Mouse (Mus musculus): ENCODE data around the gene Cbx7.

Cbx7 gene

DNA sequence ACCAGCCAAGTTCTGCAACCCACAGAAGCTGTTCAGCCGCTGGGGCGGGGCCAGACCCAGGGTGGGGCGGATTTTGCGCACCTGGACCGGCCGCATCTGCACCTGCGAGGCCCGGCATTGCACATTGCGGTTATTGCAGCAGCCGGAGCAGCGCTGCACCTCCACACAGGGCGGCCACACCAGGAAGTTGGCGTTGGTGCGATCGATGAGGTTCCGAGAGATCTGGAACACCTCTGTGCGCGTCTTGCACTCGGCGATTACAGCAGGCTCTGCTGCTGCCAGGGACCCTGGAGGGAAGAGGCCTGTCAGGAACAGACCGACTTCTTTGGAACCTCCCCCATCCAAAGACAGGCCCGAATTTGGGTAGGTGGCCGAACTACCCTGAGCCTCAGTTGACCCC, 30.7 kb upstream of the Cbx7 start:
- in situ Hi-C loops (cut with MboI, MseI): no loop called here

DNA sequence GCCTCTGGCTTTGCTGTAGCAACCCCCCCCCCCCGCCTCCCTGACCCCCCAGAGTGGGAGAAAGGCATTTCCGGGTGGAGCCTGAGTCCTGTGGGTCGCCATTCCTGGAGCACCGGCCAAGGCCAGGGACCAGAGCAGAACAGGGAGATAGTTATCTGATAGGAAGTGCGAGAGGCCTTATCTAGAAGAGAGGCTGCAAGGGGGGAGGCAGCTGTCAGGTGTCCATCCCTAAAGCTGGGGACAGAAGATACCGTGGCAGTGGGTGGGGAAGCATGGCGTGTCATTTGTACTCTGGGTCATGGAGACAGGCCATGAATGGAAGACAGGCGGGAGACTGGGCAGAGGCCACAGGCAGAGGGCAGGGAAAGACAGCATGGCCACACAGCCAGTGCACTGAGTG, 29.8 kb upstream of the Cbx7 start:
- in situ Hi-C loops (cut with MboI, MseI): no loop called here

DNA sequence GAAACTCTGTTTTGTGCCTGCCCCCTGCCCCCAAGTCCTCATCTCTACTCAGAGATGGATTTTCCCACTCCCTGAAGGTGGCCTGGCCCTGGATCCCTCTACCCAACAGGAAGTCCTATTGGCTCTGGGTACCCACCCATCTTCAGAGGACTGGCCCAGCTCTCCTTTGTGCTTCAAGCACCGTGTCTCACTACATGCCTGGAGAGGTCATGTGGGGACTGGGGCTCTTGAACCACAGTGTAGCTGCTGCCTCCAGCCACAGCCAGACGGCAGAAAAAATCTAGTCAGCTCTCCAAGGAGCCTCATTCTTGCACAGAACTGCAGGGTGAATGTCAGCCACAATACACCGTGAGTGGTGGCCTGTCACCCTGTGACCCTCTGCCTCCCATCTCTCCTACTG, 27.1 kb upstream of the Cbx7 start:
- in situ Hi-C loops (cut with MboI, MseI): loop anchor here (25.0 kb wide), 1 partner anchor 1289 kb away; no protein-coding TSS in a partner anchor

DNA sequence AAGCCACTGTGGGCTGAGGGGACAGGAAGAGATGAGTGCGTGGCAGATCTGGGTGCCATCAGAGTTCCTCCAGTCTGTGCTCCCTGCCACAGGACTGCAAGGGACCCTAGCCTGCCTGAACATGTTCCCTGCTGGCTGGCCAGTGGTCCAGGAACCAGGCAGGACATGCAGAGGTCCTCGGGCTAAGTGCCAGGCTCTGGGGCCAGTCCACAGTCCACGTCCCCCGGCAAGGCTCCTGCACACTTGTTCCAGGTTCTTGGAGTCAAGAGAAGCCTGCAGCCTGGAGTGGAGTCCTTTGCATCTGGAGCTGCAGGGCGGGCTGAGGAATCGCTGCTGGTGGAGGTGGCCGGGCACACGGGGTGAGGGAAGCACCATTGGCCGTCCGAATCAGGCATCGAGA, 25.9 kb upstream of the Cbx7 start:
- in situ Hi-C loops (cut with MboI, MseI): loop anchor here (25.0 kb wide), 1 partner anchor 1291 kb away; no protein-coding TSS in a partner anchor

DNA sequence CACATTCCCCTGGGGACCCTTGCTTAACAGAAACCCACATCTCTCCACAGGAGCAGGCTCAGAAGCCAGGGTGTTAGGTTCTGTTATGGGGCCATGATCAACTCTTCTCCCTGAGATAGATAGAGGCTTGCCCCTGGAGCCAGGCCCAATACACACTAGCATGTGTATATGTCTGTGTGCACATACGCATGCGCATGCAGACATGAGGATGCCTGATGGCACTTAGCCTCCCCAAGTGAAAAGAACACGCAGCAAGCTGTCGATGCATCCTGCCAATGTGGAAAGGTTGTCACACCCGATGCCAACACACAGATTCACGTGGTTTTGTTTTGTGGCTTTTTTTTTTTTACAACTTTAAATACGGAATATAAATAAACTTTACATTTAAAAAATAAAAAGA, 24.6 kb upstream of the Cbx7 start:
- in situ Hi-C loops (cut with MboI, MseI): loop anchor here (25.0 kb wide), 1 partner anchor 1292 kb away; no protein-coding TSS in a partner anchor

DNA sequence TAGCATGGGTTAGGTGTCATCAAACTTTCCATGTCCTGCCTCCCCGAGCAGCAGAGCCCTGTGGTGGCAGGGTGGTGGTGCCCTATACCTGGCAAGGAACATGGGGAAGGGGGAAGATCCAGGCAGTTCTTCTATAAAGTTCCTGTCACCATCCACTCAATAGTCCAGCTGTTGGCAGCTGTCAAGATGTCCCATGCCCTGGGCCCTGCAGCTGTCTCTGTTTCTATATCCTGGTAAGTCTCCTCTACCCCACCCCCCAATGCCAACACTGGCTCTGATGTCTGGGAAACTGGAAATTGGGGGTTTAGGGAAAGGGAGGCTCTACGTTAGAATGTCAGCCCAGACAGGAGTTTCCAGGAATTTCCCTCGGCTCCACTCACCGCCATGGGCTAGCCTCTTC, 23.6 kb upstream of the Cbx7 start:
- in situ Hi-C loops (cut with MboI, MseI): loop anchor here (25.0 kb wide), 1 partner anchor 1293 kb away; no protein-coding TSS in a partner anchor

DNA sequence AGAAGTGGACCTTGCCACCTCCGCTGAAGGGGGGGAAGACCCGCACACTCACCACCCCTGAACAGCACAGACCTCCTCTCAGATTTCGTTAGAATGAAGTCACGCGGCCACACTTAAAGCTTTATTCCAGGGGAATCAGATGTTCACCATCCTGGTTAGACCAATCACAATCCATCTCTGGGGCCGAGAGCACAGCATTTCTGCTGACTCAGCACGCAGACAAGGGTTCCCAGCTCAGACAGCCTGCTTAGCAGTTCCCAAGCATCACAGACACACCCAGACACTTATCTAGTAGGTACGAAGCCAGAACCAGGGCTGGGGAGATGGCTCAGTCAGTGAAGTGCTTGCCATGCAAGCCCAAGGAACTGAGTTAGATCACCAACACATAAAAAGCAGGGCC, 15.3 kb upstream of the Cbx7 start:
- in situ Hi-C loops (cut with MboI, MseI): loop anchor here (5.0 to 25.0 kb wide), 2 partner anchors 34 to 1301 kb away; no protein-coding TSS in a partner anchor

DNA sequence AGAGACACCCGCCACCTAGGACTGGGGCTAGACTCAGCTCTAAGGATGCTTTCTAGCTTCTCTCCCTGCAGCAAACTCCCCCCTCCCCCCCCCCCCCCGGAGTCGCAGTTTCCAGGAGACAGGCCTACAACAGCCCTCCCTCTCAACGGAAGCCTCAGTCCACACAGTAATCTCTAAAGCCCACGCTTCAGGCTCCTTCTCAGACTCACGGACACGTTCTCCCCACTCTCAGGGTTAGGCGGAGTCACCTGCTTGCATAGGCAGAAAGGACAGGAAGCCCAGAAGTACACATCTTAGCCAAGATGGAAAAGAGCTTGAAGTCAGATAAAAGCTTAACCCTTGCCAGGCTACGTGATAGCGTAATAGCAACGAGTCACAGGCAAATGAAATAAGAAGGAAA, 14.6 kb upstream of the Cbx7 start:
- in situ Hi-C loops (cut with MboI, MseI): loop anchor here (5.0 to 25.0 kb wide), 2 partner anchors 33 to 1302 kb away; no protein-coding TSS in a partner anchor

DNA sequence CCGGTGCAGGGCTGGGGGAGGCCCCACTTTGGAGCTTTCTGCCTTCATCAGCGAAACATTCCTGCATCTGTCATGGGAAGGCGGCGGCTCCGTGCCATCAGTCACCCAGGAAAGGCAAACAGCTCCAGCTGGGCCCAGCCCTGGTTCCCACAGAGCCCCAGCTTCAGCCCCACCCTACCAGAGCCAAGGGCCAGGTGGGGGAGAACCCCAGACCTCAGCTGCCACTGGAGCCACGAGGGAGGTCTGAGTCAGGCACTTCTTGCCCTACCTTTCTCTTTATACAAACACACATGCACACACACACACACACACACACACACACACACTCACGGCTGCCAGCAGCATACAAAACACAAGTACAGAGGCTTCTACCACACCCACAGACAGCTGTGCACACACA, 13.2 kb upstream of the Cbx7 start:
- in situ Hi-C loops (cut with MboI, MseI): loop anchor here (25.0 kb wide), 1 partner anchor 1303 kb away; no protein-coding TSS in a partner anchor

DNA sequence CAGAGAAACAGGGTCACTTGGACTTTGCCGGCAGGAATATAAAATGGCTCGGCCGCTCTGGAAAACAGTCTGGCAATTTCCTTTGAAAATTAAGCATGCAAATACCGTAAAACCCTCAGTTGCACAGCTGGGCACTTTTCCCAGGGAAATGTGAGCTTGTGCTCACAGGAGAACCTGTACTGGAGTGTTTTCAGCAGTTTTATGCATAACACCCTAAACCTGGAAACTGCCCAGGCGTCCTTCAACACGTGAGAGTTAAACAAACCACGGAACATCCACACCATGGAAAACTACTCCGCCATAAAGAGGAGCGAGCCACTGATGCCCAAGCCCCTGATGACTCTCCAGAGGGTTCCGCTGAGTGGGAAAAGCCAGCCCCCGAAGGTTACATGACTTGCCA, 9.8 kb upstream of the Cbx7 start:
- in situ Hi-C loops (cut with MboI, MseI): loop anchor here (25.0 kb wide), 1 partner anchor 1307 kb away; no protein-coding TSS in a partner anchor

DNA sequence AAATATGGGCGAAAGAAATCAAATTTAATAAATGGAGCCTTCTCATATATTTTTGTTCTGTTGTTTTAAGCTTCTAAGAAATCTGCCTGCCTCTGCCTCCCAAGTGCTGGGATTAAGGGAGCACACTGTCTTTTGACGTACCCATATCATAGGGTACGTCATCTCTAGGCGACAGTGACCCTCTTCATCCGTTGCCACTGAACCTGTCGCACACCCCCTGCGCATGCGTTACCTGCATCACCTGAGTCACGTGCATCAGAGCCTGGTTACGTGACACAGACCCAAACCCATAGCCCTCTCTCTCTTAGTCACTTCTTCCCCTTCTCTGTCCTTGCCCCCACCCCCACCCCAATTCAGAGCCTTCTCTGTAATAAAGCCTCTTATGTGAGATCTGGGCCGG, 1.3 kb upstream of the Cbx7 start:
- in situ Hi-C loops (cut with MboI, MseI): no loop called here

DNA sequence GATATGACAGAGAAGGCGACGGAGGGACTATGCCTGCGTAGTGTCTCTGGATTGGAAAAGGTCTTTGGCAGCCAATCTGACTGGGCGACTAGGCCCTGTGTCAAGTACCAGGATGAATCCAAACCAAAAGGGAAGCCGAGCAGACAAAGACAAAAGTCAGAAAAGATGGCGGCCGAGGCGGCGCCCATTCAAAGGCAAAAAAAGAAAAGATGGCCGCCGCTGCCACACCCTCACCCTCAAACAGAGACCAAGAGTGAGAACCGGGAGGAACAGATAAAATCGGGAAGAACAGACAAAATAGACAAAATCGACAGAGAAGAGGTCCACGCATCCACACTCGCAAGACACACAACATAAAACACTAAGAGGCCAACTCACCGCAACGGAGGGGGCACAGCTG, 428 bp downstream of the Cbx7 start:
- in situ Hi-C loops (cut with MboI, MseI): no loop called here

DNA sequence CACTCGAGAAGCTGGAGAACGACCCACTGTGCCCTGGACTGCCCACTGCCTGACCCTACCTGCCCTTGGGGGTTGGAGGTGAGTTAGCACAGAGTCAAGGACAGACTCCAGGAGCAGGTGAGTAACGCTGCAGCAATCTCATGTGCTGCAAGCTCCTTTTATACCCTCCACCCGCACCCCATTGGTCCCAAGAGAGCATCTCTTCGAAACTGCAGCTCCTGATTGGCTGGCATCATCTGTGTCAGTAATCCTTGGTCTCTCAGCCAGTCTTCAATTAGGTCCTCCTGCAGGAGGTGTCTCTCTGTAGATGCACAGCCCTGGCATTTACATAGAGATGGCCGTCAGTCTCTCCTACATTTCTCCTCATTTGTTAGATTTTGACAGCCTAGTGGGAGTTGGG, 3.6 kb downstream of the Cbx7 start:
- in situ Hi-C loops (cut with MboI, MseI): no loop called here

DNA sequence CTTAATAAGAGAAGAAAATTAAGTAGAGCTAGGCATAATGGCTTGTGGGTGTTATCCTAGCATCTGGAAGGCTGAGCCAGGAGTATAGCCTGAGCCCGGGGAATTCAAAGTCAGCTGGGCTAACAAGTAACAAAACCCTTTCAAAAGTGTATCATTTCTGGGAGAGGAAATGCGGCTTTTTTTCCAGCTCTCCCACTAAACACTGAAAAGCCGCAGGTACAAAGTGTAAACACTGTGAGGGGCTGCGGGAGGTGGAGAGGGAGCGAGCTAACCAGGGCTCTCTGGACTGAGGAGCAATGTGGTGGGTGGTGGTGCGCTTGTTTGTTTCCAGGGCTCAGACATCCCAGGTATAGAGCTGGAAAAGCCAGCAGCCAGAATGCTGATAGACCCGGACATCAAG, 6.5 kb downstream of the Cbx7 start:
- in situ Hi-C loops (cut with MboI, MseI): no loop called here

DNA sequence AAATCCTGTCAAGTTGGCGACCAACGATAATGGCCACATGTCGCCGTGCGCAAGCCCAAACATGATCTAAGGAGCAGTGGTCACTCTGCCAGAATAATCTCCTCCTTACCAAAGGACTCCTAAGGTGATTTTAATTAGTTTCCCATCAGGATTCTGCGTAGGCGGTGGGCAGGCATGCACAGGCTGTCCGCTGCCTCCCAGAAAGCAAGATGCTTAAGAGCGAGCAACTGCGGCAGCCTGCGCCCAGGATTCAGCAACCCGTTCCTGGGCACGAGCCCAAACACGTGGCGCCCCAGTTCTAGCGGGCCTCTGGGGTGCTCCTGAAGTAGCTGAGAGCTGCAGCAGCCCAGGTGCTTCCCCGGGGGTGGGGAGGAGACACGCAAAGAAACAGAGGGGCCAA, 8.3 kb downstream of the Cbx7 start:
- in situ Hi-C loops (cut with MboI, MseI): no loop called here

DNA sequence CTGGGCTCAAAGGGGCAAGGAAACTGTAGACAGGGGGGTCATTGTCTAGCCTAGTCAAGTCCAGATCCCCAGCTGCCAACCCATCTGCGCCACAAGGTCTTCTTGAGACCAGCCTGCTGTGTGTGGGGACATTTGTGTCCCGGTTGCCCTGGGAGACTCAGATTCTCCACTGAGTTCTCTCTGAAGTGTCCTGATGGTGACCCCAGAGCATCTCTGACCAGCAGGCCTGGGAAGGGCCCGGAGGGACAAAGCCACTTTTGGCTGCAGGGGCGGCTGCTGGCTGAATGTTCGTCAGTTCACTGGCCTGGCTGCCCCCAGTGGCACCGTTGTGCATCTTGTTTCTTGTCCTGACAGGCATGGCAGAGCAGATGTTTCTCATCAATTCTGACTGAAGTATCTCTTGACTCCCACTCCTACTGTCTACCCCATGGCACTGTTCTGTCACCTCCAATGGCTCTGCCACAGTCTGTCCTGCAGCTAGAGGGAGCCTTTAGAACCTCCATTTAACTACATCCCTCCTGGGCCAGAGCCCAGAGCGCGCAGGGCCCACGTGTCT, 9.5 kb downstream of the Cbx7 start:
- in situ Hi-C loops (cut with MboI, MseI): no loop called here

DNA sequence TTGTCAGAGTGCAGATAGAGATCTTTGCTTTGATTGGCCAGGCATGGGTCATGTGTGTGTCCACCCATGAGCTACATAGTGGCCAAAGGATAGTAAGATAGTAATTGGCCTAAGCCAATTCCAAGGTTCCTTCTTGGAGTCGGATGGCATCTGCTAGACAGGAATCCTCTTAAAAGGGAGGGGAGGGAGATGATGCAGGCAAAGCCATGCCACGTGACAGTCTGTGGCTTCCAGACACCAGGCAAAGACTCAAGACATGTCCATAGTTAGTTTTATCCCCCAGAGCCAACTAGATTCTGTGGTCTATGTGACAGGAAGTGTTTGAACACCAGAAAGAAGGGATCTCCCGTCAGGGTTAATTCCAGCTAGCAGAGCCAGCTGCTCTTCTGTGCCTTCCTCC, 12.5 kb downstream of the Cbx7 start:
- in situ Hi-C loops (cut with MboI, MseI): no loop called here

DNA sequence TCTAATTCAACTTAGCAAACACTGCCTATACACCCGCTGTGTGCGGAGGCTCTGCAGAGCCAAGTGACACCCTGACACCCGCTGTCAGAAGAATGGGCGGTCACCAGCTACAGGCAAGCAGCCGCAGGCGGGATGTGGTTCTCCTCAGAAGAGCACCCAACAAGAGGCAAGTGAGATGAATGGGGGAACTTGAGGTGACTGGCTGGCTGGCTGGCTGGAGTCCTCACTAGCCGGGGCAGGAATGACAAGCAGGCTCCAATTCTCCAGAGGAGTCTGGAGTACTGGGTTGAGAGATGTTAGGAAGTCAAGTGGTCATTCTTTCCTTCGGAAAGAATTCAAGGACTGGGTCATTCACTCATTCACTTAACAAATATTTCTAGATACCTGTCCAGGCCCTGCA, 14.4 kb downstream of the Cbx7 start:
- in situ Hi-C loops (cut with MboI, MseI): no loop called here

DNA sequence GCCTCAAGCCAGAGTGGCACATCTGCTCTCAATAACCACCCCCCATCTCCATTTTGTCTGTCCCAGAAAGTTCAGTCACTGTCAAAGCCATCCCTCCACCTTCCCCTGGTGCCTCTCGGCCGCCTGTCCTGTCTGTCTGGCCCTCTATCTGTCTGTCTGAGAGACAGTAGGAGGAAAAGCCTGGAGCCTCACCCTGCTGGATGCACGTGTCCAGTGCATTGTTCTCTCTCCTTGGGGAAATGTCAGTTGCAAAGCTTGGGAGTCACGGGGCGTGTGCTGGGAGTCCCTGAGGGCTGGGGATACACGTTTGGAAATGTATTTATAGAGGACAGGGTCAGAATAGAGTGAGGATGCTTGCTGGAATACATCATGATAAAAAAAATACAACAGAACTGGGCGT, 17.4 kb downstream of the Cbx7 start:
- in situ Hi-C loops (cut with MboI, MseI): loop anchor here (5.0 kb wide), 1 partner anchor 34 kb away; no protein-coding TSS in a partner anchor

DNA sequence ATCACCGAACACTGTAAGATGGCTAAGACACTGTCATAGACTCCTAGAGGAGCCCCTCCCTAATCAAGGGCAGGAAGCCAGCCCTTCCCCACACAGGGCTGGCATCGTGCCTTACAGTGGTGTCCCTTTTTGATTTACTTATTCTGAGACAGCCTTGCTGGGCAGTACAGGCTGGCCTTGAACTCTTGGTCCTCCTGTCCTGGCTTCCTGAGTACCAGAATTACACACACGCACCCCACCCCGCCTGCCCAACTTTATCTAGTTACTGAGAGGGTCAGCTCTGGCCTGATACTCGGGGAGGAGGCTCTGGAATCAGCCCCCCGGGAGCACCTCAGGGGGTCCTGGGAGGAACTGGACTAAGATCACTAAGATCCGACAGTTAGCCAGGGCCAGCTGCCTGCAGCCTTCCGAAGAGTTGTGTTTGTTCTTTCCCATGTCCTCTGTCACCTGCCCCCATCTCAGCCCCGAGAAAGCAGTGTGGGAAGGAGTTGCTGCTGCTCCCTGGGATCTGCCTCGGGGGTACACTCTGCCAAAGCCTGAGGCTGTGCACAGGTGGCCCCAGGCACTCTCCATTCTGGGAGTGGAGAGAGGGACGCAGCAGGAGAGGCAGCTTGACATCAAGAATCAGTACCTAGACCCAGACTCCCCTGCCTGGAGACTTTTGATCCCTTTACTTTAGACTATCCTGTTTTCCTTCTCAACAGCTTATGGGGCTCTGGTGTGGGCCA, 18.3 kb downstream of the Cbx7 start:
- in situ Hi-C loops (cut with MboI, MseI): loop anchor here (5.0 kb wide), 1 partner anchor 35 kb away; no protein-coding TSS in a partner anchor

DNA sequence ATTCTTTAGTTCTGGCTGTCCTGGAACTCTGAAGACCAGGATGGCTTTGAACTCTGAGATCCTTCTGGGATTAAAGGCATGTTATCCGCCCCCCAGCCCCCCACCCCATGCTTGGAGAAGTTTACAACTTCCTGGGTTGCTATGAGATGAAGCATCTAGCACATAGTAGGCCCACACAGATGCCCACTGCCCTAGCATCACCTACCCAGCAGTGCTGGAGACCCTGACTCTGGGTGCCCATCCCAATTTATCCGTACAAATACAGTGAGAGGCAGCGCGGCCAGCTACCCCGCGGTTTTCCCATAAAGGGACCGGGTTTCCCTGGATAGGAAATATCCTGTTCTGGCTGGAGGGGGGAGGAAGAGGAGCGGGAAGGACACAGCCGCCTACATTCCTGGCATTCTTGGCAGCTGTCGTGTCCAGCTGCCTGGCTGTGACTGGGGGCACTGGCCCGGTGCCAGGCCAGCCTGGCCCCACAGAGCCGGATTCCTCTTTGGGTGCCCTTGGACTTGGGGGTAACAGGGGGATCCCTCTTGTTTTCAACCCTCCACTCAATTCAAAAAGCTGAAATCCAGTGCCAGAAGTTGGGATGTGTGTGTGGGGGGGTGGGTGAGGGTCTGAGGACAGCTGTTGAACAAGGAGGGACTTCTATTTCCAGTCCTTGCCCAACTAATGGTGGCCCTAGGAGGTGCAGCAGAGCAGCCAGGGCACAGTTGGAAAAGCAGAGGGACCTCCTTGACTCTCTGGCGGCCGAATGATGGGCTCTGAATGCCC, 19.0 kb downstream of the Cbx7 start:
- in situ Hi-C loops (cut with MboI, MseI): loop anchor here (5.0 kb wide), 1 partner anchor 35 kb away; no protein-coding TSS in a partner anchor

DNA sequence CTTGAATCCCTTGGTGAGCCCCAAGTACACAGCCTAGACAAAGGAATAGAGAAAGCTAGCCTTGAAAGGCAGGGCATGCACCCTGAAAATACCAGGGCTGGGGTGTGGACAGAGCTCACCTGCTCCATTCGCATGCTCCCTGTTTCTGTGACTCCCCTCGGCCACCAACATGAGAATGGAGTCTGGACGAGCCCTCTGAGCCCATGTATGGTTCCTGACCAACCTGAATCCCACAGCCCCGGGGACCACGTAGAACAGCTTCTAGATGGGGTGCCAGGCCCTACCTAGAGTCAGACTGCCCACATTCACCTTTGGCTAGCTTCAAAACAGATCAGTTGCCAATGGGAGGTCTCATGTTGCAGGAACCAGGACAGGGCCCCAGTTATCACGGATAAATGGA, 19.7 kb downstream of the Cbx7 start:
- in situ Hi-C loops (cut with MboI, MseI): loop anchor here (5.0 kb wide), 1 partner anchor 36 kb away; no protein-coding TSS in a partner anchor
